Mouse (Mus musculus): ENCODE measurements around the gene Lrtm1.

- TF ChIP-seq EP300 (IDR thresholded peaks at IDR 0.05), result no peak
- TF ChIP-seq CTCF (IDR thresholded peaks at IDR 0.05), result no peak
These were observed 5.2 kb downstream of the Lrtm1 start for GRCm38 (mm10) chr14:29023246-29023645.
